Mouse (Mus musculus) mouse embryonic stem cell (cell line): ENCODE measurements at regions not wholly inside any gene's neighbourhood (a gene's known extent, or its start where the extent isn't known, plus 50 kb on each side); places are given as distances from the start of the nearest gene placed in this dataset.

ENCODE experiments used
- in situ Hi-C, 2 experiments: fragments of 300-500 bp; cut with MboI; formaldehyde crosslinking; loops; 1 replicate in 1 of 2; 3 replicates in 1 of 2; pipeline ENCODE4 v1.14.3; 2019 to 2020; ENCODE audit warnings: low sequenced_read_pairs in 2 of 2, low pct_unique_long_range_greater_than_20kb in 1 of 2, mixed read lengths in 1 of 2; ENCODE audit not compliant: unreplicated experiment in 1 of 2

DNA sequence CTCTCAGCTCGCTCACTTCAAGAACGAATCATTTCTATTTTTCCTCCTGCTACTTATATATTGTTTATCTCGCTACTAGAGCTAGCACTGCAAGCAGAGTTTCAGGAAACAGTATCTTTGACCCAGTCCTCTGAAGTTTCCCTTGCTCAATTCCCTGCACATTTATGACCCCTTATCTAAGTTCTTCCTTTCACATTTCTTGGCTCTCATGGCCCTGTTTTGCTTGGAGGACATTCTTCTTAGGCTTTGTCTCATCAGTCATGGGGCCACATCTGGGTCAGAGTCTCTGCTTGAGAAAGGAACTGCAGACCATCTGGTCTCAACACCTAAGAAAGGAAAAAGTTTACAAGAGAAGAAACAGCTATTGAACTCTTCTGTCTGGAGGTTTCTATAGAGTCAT is 166.7 kb upstream of the Adamts3 start:
- in situ Hi-C loops, result no loop called here

DNA sequence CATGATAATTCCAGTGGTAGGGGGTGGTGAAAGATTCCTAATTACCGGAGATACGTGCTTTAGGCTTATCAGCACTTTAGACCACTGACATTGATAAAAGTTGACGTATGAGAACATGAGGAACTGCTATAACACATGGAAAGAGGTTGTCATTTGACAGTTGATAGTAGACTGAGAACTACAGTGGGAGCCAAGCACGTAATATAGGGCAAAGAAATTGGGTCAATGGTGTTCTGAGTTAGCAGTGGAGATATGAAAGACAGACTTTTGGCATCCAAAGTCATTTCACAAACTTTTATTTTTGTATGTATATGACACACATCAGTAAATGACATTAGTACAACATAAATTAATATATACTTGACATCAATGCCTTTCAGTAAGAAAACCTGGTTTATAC is 159.6 kb upstream of the Adamts3 start:
- in situ Hi-C loops, result no loop called here

DNA sequence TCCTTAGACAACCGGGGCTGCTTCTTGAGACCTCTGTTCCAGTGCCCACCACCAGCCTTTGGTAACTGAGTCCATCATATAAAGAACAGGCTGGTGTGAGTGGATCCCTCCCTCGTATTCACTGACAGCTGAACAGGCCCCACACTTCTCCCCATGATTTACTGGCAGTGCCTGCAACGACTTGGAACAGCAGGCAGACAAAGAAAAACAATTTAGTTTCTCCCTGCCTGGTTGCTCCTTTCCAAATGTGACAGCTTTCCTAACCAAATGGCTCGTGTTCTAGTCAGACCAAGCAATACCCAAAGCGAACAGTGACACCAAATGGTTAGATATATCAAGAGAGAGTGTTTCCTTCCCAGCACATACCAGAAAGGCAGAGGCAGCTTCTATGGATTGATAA is 150.0 kb upstream of the Adamts3 start:
- in situ Hi-C loops, result no loop called here

DNA sequence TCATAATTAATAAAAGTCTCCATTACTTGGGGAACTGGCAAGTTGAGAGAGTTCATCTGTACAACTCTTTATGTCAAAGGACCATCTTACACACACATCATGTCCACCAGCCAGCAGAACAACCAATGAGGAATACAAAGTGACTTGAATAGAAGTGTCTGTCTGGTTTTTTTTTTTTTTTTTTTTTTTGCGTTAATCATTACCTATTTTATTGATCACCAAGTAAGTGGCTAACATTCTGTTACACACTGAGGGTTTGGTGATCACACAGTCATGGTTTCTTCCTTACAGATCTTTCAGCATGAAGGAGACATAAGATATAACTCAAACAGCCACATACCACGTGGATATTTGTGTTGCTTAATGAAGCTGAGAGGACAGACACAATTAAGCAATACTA is 147.6 kb upstream of the Adamts3 start:
- in situ Hi-C loops, result no loop called here

DNA sequence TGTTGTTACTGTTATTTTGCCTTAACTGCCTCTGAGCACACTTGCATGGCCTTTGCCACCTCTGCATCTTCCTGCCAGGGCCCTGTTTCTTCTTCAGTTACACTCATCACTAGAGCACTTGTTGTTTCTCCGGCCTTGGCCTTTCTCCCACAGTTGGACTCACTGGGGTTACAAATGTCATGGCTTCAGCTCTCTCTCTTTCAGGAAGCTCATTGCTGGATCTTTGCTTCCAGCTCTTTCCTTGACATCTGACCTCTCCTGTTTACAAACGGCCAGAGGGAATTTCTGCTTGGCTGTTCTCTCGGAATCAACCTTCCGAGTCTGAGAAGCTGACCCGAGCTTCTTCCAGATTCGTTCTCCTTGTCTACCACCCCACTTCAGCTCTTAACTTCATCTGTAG is 146.6 kb upstream of the Adamts3 start:
- in situ Hi-C loops, result no loop called here

DNA sequence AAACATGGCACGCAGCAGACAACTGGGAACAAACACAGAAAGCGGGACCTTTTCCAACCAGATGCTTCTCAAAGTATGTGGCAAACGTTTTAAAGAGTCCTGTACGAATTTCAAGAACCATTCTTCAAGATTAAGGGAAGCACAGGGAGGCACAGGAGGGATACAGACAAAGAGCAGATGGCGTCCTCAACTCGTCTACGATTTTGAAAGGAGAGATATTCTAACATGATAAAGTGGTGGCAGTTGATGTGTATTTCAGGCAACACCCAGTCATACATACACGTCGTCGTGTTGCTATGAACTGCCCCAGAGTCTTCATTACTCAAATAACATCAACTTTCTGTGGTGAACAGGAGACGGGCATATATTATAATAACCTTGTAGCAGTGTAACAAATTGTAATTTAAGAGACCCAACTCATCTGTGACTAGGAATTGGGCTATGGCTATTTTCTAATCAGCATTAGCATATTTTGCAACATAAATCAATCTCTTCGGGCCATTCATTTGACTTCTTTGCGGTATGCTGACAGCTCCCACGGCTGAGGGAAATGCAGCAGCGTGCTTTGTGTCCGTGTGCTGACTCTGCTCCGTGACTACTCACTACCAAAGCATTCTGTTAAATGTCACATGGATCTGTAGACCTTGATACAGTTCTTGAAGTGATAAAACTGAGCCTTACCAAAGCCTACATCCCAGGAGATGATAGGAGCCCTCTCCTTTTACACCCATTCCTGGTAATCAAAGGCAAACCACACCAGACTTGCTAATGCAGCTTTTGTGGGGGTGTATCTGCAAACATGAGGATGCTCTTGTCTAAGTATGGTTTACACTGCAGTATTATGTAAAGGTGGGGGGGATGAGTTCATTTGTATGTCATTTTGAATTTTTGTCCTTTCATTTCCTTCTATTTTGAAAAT is 144.0 kb upstream of the Adamts3 start:
- in situ Hi-C loops, result no loop called here

DNA sequence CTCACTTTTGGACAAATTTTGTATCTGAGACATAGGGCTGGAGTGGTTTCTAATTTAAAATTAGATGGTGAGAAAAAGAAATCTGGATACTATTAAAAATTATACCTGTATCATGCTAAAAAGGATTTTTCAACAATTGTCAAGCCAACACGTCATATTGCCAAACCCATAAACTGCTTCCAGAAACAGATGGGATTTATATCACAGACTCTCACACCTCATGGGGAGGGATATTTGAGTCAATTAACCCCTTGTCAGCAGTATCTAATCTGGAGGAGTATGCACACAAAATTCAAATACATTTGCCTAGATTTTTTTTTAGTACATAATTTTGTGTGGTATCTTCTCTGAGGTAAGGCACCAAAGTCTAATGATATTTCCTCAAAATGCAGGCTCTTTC is 138.3 kb upstream of the Adamts3 start:
- in situ Hi-C loops, result no loop called here

DNA sequence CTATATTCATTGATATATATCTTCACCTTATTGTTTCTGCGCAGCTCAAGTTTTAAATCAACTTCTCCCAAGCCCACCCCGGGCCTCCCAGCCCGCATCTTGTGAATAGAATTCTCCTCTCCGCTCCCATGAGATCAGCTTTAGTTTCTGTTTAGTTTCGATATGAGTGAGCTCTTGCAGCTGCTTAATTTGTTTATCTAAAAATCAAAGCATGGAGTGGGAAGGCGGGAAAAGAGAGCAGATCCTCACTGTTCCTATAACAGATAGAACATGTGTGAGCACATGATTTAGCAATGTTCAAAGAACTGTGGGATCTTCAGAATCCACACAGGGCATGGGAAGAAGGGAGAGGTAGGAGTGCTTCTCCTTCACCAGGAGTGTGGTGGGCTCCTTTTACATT is 117.6 kb upstream of the Adamts3 start:
- in situ Hi-C loops, result no loop called here

DNA sequence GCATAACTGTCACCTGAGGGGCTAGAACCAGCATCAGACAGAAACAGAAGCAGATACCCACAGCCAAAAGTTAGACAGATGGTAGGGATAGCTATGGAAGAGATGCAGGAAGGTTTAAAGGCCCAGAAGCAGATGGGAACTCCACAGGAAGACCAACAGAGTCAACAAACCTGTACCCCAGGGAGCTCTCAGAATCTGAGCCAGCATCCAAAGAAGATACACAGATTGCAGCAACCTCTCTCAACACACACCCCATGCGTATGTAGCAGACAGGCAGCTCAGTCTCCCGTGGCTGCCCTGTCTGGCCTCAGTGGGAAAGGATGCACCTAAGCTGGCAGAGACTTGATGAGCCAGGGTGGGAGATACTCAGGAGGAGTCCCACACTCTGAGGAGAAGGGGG is 108.4 kb upstream of the Adamts3 start:
- in situ Hi-C loops, result loop anchor here in 1 of 2 experiments (25.0 kb wide), 1 partner anchor 196 kb away; no protein-coding TSS in a partner anchor

DNA sequence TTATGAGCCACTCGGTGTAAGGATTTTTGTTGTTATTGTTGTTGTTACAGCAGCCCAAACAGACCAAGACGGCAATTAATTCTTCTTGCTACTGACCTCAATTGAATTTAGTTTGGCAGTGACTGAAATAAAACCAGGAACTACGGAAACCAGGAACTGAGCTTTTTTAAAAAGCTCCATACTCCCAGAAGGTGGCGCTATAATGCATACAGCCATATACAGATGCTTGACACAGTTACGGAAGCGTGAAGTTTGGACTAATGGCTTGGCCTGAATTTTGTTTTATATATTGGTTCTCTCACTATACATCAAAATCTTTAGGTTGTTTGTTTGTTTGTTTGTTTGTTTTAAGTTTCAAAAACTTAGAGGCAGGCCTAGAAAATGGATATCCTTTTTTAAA is 98.5 kb upstream of the Adamts3 start:
- in situ Hi-C loops, result loop anchor here in 1 of 2 experiments (25.0 kb wide), 1 partner anchor 206 kb away; no protein-coding TSS in a partner anchor

DNA sequence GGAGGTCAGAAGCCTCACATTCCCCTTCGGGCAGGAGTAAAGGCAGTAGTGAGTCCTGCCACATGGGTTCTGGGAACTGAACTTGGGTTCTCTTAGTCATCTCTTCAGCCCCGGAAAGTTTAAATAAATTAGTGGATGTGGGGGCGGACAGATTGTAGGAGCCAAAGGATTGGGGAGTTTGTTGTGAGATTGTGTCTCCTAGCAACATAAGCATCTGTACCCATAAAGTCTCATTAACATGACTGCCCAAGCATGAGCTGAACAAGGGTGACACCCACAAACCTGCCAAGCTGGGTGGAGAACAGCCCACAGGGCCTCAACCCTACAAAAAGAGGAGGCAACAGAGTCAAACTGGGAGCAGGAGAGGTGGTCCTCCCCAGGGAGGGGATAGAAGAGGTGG is 97.1 kb upstream of the Adamts3 start:
- in situ Hi-C loops, result loop anchor here in 1 of 2 experiments (25.0 kb wide), 1 partner anchor 207 kb away; no protein-coding TSS in a partner anchor

DNA sequence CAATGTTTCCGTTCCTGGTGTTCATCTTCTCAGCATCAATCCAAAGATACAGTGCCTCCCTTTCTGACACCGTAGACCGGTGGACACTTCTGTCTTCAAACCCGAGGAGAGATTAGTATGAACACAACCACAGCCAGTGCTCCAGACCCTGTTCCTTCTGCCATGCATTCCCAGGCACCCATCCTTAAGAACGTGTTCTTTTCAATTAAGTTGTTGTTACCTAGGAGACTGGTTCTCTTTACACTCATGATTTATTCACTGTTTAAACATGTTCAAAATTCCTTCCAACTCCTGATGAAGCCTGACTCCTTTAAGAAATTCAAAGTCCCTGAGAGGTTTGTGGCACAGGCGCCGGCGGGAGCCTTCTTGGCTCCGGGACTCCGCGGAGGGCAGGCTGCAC is 69.5 kb upstream of the Adamts3 start:
- in situ Hi-C loops, result no loop called here

DNA sequence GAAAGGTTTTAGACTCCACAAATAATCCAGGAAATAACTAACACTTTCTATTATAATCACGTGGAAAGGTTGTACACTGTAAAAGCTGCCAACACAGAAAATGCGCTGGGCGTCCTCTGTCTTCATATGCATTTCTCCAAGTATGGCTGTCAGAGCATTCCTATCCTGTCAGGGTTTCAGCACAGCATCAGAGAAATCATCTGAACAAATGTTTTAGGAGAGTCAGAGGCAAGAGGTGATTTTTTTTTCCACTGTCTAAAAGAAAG is 62.5 kb upstream of the Adamts3 start:
- in situ Hi-C loops, result no loop called here

DNA sequence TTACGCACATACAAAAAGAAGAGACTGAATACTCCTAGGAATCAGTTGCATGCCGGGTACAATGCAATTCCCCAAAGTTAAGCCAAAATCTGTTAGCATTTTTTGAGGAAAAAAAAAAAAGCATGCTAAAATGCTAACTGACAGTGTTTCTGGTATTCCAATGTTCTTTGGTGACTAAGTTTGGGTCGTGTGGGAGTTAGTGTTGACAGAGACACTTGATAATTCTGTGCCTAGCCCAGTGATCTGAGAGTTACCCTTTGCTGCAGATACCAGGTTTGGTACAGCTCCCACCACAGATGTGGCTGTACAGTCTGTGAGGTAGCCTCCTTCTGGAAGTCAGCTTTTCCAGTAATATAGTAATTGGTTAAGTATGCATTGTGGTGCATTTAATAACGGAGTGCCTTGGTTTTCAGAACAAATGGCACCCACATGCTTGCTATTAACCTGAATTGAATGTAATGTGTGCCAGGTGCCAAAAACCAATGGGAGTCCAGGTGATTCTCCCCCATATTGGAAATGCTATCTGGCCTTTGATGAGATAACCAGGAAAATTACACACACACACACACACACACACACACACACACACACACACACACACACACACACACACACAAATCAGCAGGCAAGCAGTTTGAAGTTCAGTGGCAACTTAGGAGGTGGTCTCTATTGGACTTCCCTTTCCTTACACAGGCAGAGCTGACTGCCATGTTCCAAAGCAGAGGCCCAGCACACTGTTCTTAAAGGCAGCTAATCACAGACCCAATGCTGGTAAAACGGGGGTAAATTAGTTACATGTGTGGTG is 61.9 kb upstream of the Adamts3 start:
- in situ Hi-C loops, result no loop called here

DNA sequence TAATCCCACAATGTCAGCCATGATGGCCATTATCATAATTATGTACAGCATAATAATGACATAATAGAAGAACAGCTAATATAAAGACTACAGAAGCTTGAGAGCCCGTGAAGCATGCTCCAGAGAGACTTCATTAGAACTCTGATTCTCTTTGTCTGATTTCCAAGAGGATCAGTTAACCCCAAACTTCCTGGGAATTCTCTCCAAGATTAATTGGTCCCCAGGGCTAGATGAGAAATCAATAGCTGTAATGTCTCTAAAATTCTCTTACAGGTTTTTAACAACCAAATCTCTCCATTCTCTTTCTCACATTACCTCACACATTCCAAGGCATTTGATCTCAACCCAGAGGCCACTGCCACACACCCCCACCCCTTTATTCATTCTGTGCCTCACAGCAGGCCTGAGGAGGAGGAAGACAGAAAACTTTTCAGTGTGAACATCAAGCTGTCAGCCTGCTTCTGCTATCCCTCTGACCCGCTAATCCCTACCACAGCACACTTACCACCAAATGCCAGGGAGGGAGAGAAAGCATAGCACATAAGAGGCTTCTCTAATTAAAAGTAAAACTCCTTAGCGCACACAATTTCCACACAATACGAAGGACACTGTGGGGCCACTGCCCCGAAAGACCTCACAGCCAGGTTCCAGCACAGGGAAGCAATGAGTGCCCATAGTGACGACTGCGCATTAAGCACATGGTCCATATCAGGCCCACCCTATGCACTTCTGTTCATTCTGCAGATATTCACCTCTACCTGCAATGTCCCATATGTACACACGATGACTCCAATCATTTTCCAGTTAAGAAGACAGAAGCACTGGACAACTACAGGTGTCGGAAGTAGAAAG is 60.4 kb upstream of the Adamts3 start:
- in situ Hi-C loops, result no loop called here

DNA sequence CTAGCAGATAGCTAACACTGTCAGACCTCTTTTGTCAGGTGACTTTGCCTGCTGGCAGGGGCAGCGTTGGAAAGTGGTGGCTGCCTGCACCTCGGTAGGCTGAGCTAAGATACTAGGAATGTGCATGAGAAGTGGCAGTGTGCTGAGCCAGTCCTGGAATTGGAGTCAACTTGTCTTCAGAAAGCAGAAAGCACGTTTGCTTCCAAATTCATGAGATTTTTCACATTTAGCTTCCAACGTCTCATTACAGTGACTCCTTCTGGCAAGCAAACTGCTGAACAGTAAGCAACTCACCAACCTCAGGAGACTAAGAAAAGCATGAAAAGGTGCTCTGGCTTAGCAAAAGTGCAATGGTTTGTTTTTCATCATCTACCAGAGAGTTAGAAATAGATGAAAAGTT is 59.1 kb upstream of the Adamts3 start:
- in situ Hi-C loops, result no loop called here

DNA sequence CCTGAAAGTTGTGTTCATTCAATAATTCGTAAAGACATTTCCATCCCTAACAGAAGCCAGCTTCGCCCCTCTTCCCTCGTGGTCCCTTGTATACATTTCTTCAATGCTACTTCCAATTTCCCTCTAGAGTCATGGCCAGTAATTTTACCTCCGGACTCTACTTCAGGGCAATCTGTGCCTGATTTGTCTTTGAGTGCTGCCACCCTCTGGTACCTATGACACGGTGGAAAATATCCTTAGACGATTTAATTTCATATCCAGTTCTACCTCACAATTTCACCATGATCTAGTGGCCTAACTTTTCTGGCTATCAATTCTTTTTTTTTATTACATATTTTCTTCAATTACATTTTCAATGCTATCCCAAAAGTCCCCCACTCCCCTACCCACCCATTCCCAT is 49.9 kb upstream of the Adamts3 start:
- in situ Hi-C loops, result no loop called here
